Mouse (Mus musculus) kidney, postnatal 0 days (tissue): ENCODE measurements around the gene Mon2. TPM values are rescaled to one million over a fixed set of nuclear protein-coding genes. Genes with fewer than 3 reads are reported as not detected.
A peak's percentile ranks its signal among the peaks of the same experiment; 100 is the strongest.

Experiments
- ATAC-seq: fragments of 200-750 bp; cut with Nextera tagmentation; replicated peaks from 2 replicates; pipeline ENCODE4 v1.8.0; 2017; ENCODE audit warnings: low read depth, moderate number of reproducible peaks, moderate TSS enrichment, moderate library complexity; ENCODE audit not compliant: low FRiP score
- DNase-seq: peaks from one replicate; pipeline ENCODE4 v3.0.0-alpha.2; 2016; ENCODE audit warnings: low spot score
- H3K27ac ChIP-seq: fragments of 300-500 bp; sonication (generic); 2 replicates; pipeline ENCODE4 v1.5.1; 2014; ENCODE audit warnings: mild to moderate bottlenecking
- H3K27me3 ChIP-seq: fragments of 300-500 bp; sonication (generic); 2 replicates; pipeline ENCODE4 v1.6.1; 2014; ENCODE audit warnings: low read length, mixed read lengths; ENCODE audit not compliant: insufficient read depth
- H3K36me3 ChIP-seq: fragments of 300-500 bp; sonication (generic); 2 replicates; pipeline ENCODE4 v1.6.1; 2014; ENCODE audit warnings: low read length, mixed read lengths; ENCODE audit not compliant: insufficient read depth
- H3K4me1 ChIP-seq: fragments of 300-500 bp; sonication (generic); replicated peaks from 2 replicates; pipeline ENCODE4 v1.6.1; 2014; ENCODE audit warnings: antibody characterized with exemption, low read length, mixed read lengths; ENCODE audit not compliant: insufficient read depth
- H3K4me2 ChIP-seq: fragments of 300-500 bp; sonication (generic); 2 replicates; pipeline ENCODE4 v1.6.1; 2014; ENCODE audit warnings: mild to moderate bottlenecking, low read length, moderate library complexity, mixed read lengths
- H3K4me3 ChIP-seq: fragments of 300-500 bp; sonication (generic); replicated peaks from 2 replicates; pipeline ENCODE4 v1.5.1; 2014; ENCODE audit warnings: low read depth, low read length
- H3K9ac ChIP-seq: fragments of 300-500 bp; sonication (generic); 2 replicates; pipeline ENCODE4 v1.6.1; 2014; ENCODE audit warnings: low read depth, low read length
- H3K9me3 ChIP-seq: fragments of 300-500 bp; sonication (generic); replicated peaks from 2 replicates; pipeline ENCODE4 v1.6.1; 2016; ENCODE audit warnings: low read length, inconsistent platforms, mixed read lengths
- CTCF ChIP-seq: IDR thresholded peaks from 2 replicates; pipeline ENCODE4 v1.5.1; 2016; ENCODE audit warnings: antibody characterized with exemption, low read depth, mild to moderate bottlenecking, moderate library complexity
- WGBS: fragments of 180-500 bp; shearing (Covaris S2); extraction: QIAGEN DNeasy Blood & Tissue Kit; methylation state at CpG from one replicate; pipeline ENCODE4 v1.1.7; 2014; 5-methylcytosine and 5-hydroxymethylcytosine counted together
- polyA plus RNA-seq: library from polyadenylated mRNA; unstranded; fragments of >200 nt; fragmentation: Nextera tagmentation; extraction: Ambion mirVana; gene quantifications from 2 replicates; pipeline ENCODE4 v1.2.1, GENCODE M21; 2015

Gene Mon2
- polyA plus RNA-seq, 1 experiment from 2014 or later: 25.5 TPM

DNA sequence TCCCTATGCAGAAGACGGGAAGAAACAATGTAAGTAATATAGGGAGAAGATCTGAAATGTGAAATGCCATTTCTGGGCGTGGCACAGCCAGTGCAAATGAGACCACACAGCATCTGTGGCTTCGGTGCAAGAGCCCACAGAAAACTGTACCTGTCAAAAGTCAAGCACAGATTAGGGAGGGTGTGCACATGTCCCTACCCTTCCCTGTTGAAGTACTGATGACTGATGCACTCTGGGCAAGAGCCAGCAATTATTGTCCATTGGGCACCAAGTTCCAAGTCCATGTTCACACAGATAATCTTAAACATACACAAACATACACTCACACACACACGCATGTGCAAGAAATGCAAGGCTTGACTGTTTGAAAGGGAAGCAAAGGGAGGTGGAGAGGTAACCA is 22.7 kb downstream of the Mon2 start:
- Histone ChIP-seq H3K27ac (no peak overlapping the region), H3K36me3 (0 out of 2 replicates have a peak, but pooled peaks cover 8% of the 10 kb centered on the region), H3K9ac (no peak overlapping the region), H3K4me2 (no peak overlapping the region), H3K27me3 (no peaks in the 10 kb centered on the region), H3K9me3 (no peaks in the 10 kb centered on the region), H3K4me3 (no peak overlapping the region), H3K4me1 (no peaks in the 10 kb centered on the region)
- DNase-seq (no peak), ATAC-seq (no peak)
- TF ChIP-seq CTCF: no peak
- WGBS: 85% methylated on average over 4 of the region's 4 CpGs

GRCm38 (mm10) chr10:123052021-123052420 is 24.3 kb downstream of the Mon2 start:
- DNase-seq (no peak), ATAC-seq (no peak)
- WGBS: 53% methylated on average over 7 of the region's 7 CpGs
- Histone ChIP-seq H3K27ac (no peak overlapping the region), H3K27me3 (no peaks in the 10 kb centered on the region), H3K36me3 (0 out of 2 replicates have a peak, but pooled peaks cover 8% of the 10 kb centered on the region), H3K4me2 (no peak overlapping the region), H3K4me1 (no peaks in the 10 kb centered on the region), H3K9me3 (no peaks in the 10 kb centered on the region), H3K4me3 (no peak overlapping the region), H3K9ac (no peak overlapping the region)
- no peak for TF ChIP-seq CTCF

DNA sequence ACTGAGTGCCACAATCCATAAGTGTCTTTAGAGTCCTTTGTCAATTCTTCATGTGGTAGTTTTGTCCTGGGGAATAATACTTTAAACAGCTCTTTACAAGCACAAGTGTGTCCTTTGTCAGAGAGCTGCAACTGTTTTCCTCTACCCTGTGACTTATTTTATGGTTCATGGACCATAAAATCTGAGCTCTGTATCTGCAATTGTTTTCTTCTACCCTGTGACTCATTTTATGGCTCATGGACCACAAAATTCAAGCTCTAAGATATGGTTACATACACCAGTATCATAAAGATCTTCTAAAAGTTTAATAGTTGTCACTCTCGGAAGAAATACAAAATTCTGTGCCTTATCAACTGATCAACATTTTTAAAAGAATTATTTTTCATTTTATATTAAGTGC is 27.6 kb downstream of the Mon2 start:
- Histone ChIP-seq H3K27ac (no peak overlapping the region), H3K9ac (no peak overlapping the region), H3K36me3 (0 out of 2 replicates have a peak, but pooled peaks cover 10% of the 10 kb centered on the region), H3K4me3 (no peak overlapping the region), H3K4me1 (no peaks in the 10 kb centered on the region), H3K27me3 (no peaks in the 10 kb centered on the region), H3K4me2 (no peak overlapping the region), H3K9me3 (no peaks in the 10 kb centered on the region)
- TF ChIP-seq CTCF: no peak
- 48% methylated on average over 1 of the region's 1 CpGs for WGBS
- ATAC-seq (no peak), DNase-seq (peak; percentile 53)

DNA sequence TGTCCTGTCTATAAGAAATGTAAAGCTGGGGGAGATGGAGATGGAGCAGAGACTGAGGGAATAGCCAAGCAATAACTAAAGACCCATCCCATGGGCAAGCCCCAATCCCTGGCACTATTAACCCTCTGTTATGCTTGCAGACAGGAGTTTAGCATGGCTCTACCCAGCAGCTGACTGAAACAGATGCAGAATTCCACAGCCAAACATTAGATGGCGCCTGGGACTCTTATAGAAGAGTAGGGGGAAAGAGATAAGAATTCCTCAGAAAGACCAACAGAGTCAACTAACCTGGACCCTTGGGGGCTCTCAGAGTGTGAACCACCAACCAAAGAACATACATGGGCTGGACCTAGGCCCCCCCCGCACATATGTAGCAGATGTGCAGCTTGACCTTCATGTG is 36.4 kb downstream of the Mon2 start:
- Histone ChIP-seq H3K4me2 (no peak overlapping the region), H3K36me3 (peaks cover 30% of the 10 kb centered on the region; the same call in 1 of the 2 replicates), H3K4me1 (no peaks in the 10 kb centered on the region), H3K27ac (no peak overlapping the region), H3K27me3 (no peaks in the 10 kb centered on the region), H3K9me3 (no peaks in the 10 kb centered on the region), H3K4me3 (no peak overlapping the region), H3K9ac (no peak overlapping the region)
- WGBS: 71% methylated on average over 2 of the region's 2 CpGs
- ATAC-seq (no peak), DNase-seq (peak; percentile 19)
- TF ChIP-seq CTCF: peak; percentile 57

DNA sequence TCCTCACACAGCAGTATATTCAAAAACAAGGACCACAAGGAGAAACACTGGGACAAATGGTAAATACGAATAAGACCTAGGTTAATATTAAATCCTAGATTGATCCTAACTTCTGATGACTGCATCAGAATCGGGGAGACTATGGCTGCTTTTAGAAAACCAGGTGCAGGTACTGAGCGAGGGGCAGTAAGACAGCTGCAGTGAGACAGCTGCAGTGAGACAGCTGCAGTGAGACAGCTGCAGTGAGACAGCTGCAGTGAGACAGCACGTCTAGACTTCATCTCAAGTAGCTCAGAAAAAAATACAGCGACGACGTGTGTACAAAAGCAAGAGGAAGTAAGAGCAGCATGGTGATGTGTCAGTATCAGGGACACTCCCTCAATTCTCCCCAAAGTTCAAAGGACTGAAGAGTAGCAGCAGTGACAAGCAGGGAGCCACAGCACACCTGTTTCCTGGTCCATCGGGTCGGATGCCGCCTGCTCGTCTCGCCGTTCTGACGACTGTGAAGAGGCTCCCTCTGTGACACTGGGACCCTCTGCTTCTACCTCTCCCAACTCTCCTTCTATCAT is 44.1 kb downstream of the Mon2 start:
- DNase-seq (no peak), ATAC-seq (no peak)
- Histone ChIP-seq H3K4me3 (no peak overlapping the region), H3K4me2 (no peak overlapping the region), H3K27me3 (no peaks in the 10 kb centered on the region), H3K4me1 (no peaks in the 10 kb centered on the region), H3K9me3 (no peaks in the 10 kb centered on the region), H3K9ac (no peak overlapping the region), H3K27ac (no peak overlapping the region), H3K36me3 (peaks cover 58% of the 10 kb centered on the region)
- TF ChIP-seq CTCF: no peak
- WGBS: 84% methylated on average over 14 of the region's 14 CpGs

- TF ChIP-seq CTCF: no peak
- Histone ChIP-seq H3K9ac (no peak overlapping the region), H3K27ac (no peak overlapping the region), H3K36me3 (peaks cover 65% of the 10 kb centered on the region), H3K4me3 (no peak overlapping the region), H3K4me2 (no peak overlapping the region), H3K9me3 (no peaks in the 10 kb centered on the region), H3K4me1 (no peaks in the 10 kb centered on the region), H3K27me3 (no peaks in the 10 kb centered on the region)
- DNase-seq: no peak
- 92% methylated on average over 8 of the region's 8 CpGs for WGBS
- no peak for ATAC-seq
Observed at GRCm38 (mm10) chr10:123031449-123031848, 44.9 kb downstream of the Mon2 start.

GRCm38 (mm10) chr10:123030589-123030988 is 45.7 kb downstream of the Mon2 start:
- Histone ChIP-seq H3K9ac (no peak overlapping the region), H3K9me3 (no peaks in the 10 kb centered on the region), H3K27ac (no peak overlapping the region), H3K4me3 (no peak overlapping the region), H3K36me3 (peaks cover 64% of the 10 kb centered on the region), H3K4me2 (no peak overlapping the region), H3K4me1 (no peaks in the 10 kb centered on the region), H3K27me3 (no peaks in the 10 kb centered on the region)
- ATAC-seq (no peak), DNase-seq (no peak)
- 93% methylated on average over 9 of the region's 9 CpGs for WGBS
- TF ChIP-seq CTCF: no peak
